ENCODE assay signal across 8 mouse cellular contexts in genomic region chr8:71465733-71466132, GRCm38 (mm10). TPM values are rescaled to one million over a fixed set of nuclear protein-coding genes. Genes with fewer than 3 reads are reported as not detected.
DNase-seq lines count a peak whose midpoint lies in the region; ATAC-seq lines count a peak whose summit lies in the region.

No protein-coding gene starts in this region.

- H3K27me3 ChIP-seq in heart, embryonic 15.5 days: no peaks in the 10 kb centered on the region; the same call in 1 of the 2 replicates
- no peaks in the 10 kb centered on the region for H3K27me3 ChIP-seq in embryonic facial prominence, embryonic 11.5 days (ENCODE audit: control insufficient read depth, insufficient read depth, low read length)
- H3K27me3 ChIP-seq in hindbrain, embryonic 12.5 days: no peaks in the 10 kb centered on the region
- no peaks in the 10 kb centered on the region for H3K27me3 ChIP-seq in midbrain, embryonic 12.5 days

- peak overlapping the region; percentile 89 for H3K4me3 ChIP-seq in heart, embryonic 15.5 days
- H3K4me3 ChIP-seq in embryonic facial prominence, embryonic 11.5 days (ENCODE audit: low read depth, low read length): peak overlapping the region; percentile 62
- peak overlapping the region; percentile 72 for H3K4me3 ChIP-seq in hindbrain, embryonic 12.5 days
- peak overlapping the region; percentile 84 for H3K4me3 ChIP-seq in midbrain, embryonic 12.5 days

- no peak for DNase-seq in heart, postnatal 36 days
- DNase-seq in embryonic facial prominence, embryonic 11.5 days (ENCODE audit: low spot score): no peak
- no peak for DNase-seq in MN1 (ENCODE audit: low spot score)
- DNase-seq in adrenal gland, adult (ENCODE audit: inconsistent age in 2 of 2, low spot score in 1 of 2): no peak
- no peak for DNase-seq in left cerebral cortex, adult 11 months (ENCODE audit: low spot score)

- no peak for ATAC-seq in heart, embryonic 15.5 days (replicated peaks; ENCODE audit: insufficient number of reproducible peaks, insufficient read depth, low FRiP score, low read depth)
- no peak for ATAC-seq in embryonic facial prominence, embryonic 11.5 days (replicated peaks; ENCODE audit: insufficient number of reproducible peaks, low FRiP score, low TSS enrichment, low read depth)
- no peak for ATAC-seq in hindbrain, embryonic 12.5 days (ENCODE audit: low FRiP score)
- no peak for ATAC-seq in midbrain, embryonic 12.5 days (ENCODE audit: low FRiP score, low read depth)

- H3K9me3 ChIP-seq in heart, embryonic 15.5 days (replicated peaks): no peaks in the 10 kb centered on the region
- no peaks in the 10 kb centered on the region for H3K9me3 ChIP-seq in embryonic facial prominence, embryonic 11.5 days (replicated peaks; ENCODE audit: control insufficient read depth, low read length)
- no peaks in the 10 kb centered on the region for H3K9me3 ChIP-seq in hindbrain, embryonic 12.5 days (replicated peaks)
- H3K9me3 ChIP-seq in midbrain, embryonic 12.5 days: no peaks in the 10 kb centered on the region

- peaks cover 46% of the 10 kb centered on the region for H3K4me1 ChIP-seq in heart, embryonic 15.5 days (replicated peaks)
- peaks cover 14% of the 10 kb centered on the region for H3K4me1 ChIP-seq in embryonic facial prominence, embryonic 11.5 days (ENCODE audit: control insufficient read depth, insufficient read depth, low read length)
- peaks cover 49% of the 10 kb centered on the region for H3K4me1 ChIP-seq in hindbrain, embryonic 12.5 days
- H3K4me1 ChIP-seq in midbrain, embryonic 12.5 days: peaks cover 49% of the 10 kb centered on the region

- H3K27ac ChIP-seq in heart, embryonic 15.5 days: no peak overlapping the region
- H3K27ac ChIP-seq in embryonic facial prominence, embryonic 11.5 days (replicated peaks; ENCODE audit: low read depth, low read length): no peak overlapping the region
- H3K27ac ChIP-seq in hindbrain, embryonic 12.5 days: no peak overlapping the region
- no peak overlapping the region for H3K27ac ChIP-seq in midbrain, embryonic 12.5 days (replicated peaks)

- WGBS in heart, embryonic 15.5 days: 65% methylated on average over 8 of the region's 8 CpGs
- 82% methylated on average over 8 of the region's 8 CpGs for WGBS in embryonic facial prominence, embryonic 11.5 days
- WGBS in hindbrain, embryonic 12.5 days: 86% methylated on average over 8 of the region's 8 CpGs
- 84% methylated on average over 8 of the region's 8 CpGs for WGBS in midbrain, embryonic 12.5 days

- H3K36me3 ChIP-seq in heart, embryonic 15.5 days: peaks cover 11% of the 10 kb centered on the region; the same call in 1 of the 2 replicates
- no peaks in the 10 kb centered on the region for H3K36me3 ChIP-seq in embryonic facial prominence, embryonic 11.5 days (replicated peaks; ENCODE audit: control insufficient read depth, insufficient read depth, low read depth, low read length)
- peaks cover 10% of the 10 kb centered on the region; the same call in 1 of the 2 replicates for H3K36me3 ChIP-seq in hindbrain, embryonic 12.5 days
- peaks cover 15% of the 10 kb centered on the region for H3K36me3 ChIP-seq in midbrain, embryonic 12.5 days

- intact Hi-C loops in heart, postnatal 36 days (cut with DNase I): no loop called here

- H3K4me2 ChIP-seq in heart, embryonic 15.5 days: peak overlapping the region; percentile 86
- H3K4me2 ChIP-seq in embryonic facial prominence, embryonic 11.5 days (ENCODE audit: low read depth, low read length): peak overlapping the region; percentile 76
- peak overlapping the region; percentile 77 for H3K4me2 ChIP-seq in hindbrain, embryonic 12.5 days (replicated peaks)
- peak overlapping the region; percentile 86 for H3K4me2 ChIP-seq in midbrain, embryonic 12.5 days (replicated peaks)

- H3K9ac ChIP-seq in heart, embryonic 15.5 days: peak overlapping the region; percentile 65; the same call in 1 of the 2 replicates
- no peak overlapping the region; the same call in 1 of the 2 replicates for H3K9ac ChIP-seq in embryonic facial prominence, embryonic 11.5 days (replicated peaks; ENCODE audit: low read length)
- H3K9ac ChIP-seq in hindbrain, embryonic 12.5 days: peak overlapping the region; percentile 75
- H3K9ac ChIP-seq in midbrain, embryonic 12.5 days (replicated peaks): no peak overlapping the region

RNA-seq across cellular contexts. Expression of gene Mrpl34, which starts 1.0 kb away (rescaled TPM):
- polyA plus RNA-seq in heart, embryonic 15.5 days (2015; fragmentation: Nextera tagmentation; extraction: Ambion mirVana): 149 and 188 TPM in 2 replicates
- 100 to 1,000 TPM; 117 to 129 TPM for total RNA-seq in heart, postnatal 36 days (2021)
- 180 and 185 TPM in 2 replicates for polyA plus RNA-seq in embryonic facial prominence, embryonic 11.5 days (2014; fragmentation: Nextera tagmentation; extraction: Ambion mirVana)
- polyA plus RNA-seq in hindbrain, embryonic 12.5 days (2016; fragmentation: Nextera tagmentation; extraction: Ambion mirVana): 194 and 214 TPM in 2 replicates
- polyA plus RNA-seq in midbrain, embryonic 12.5 days (2016; fragmentation: Nextera tagmentation; extraction: Ambion mirVana): 235 and 245 TPM in 2 replicates

RNA-seq across cellular contexts. Expression of gene Abhd8, which starts 2.3 kb away (rescaled TPM):
- 34.6 and 45.0 TPM in 2 replicates for polyA plus RNA-seq in heart, embryonic 15.5 days (2015; fragmentation: Nextera tagmentation; extraction: Ambion mirVana)
- 10 to 100 TPM; 26.2 to 29.9 TPM for total RNA-seq in heart, postnatal 36 days (2021)
- 30.1 and 37.4 TPM in 2 replicates for polyA plus RNA-seq in embryonic facial prominence, embryonic 11.5 days (2014; fragmentation: Nextera tagmentation; extraction: Ambion mirVana)
- 107 and 108 TPM in 2 replicates for polyA plus RNA-seq in hindbrain, embryonic 12.5 days (2016; fragmentation: Nextera tagmentation; extraction: Ambion mirVana)
- polyA plus RNA-seq in midbrain, embryonic 12.5 days (2016; fragmentation: Nextera tagmentation; extraction: Ambion mirVana): 109 and 111 TPM in 2 replicates

RNA-seq across cellular contexts. Expression of gene Dda1, which starts 3.3 kb away (rescaled TPM):
- polyA plus RNA-seq in heart, embryonic 15.5 days (2015; fragmentation: Nextera tagmentation; extraction: Ambion mirVana): 68.4 and 84.1 TPM in 2 replicates
- total RNA-seq in heart, postnatal 36 days (2021): 10 to 100 TPM; 32.1 to 32.3 TPM
- 105 and 115 TPM in 2 replicates for polyA plus RNA-seq in embryonic facial prominence, embryonic 11.5 days (2014; fragmentation: Nextera tagmentation; extraction: Ambion mirVana)
- polyA plus RNA-seq in hindbrain, embryonic 12.5 days (2016; fragmentation: Nextera tagmentation; extraction: Ambion mirVana): 155 and 161 TPM in 2 replicates
- 145 and 152 TPM in 2 replicates for polyA plus RNA-seq in midbrain, embryonic 12.5 days (2016; fragmentation: Nextera tagmentation; extraction: Ambion mirVana)

RNA-seq across cellular contexts. Expression of gene Ano8, which starts 20.0 kb away (rescaled TPM):
- polyA plus RNA-seq in heart, embryonic 15.5 days (2015; fragmentation: Nextera tagmentation; extraction: Ambion mirVana): 0.81 and 1.9 TPM in 2 replicates
- 10 to 100 TPM; 18.1 to 18.6 TPM for total RNA-seq in heart, postnatal 36 days (2021)
- polyA plus RNA-seq in embryonic facial prominence, embryonic 11.5 days (2014; fragmentation: Nextera tagmentation; extraction: Ambion mirVana): 3.1 and 3.2 TPM in 2 replicates
- 18.0 and 19.6 TPM in 2 replicates for polyA plus RNA-seq in hindbrain, embryonic 12.5 days (2016; fragmentation: Nextera tagmentation; extraction: Ambion mirVana)
- polyA plus RNA-seq in midbrain, embryonic 12.5 days (2016; fragmentation: Nextera tagmentation; extraction: Ambion mirVana): 14.2 and 18.7 TPM in 2 replicates

RNA-seq across cellular contexts. Expression of gene Gtpbp3, which starts 22.2 kb away (rescaled TPM):
- polyA plus RNA-seq in heart, embryonic 15.5 days (2015; fragmentation: Nextera tagmentation; extraction: Ambion mirVana): 10.5 and 11.8 TPM in 2 replicates
- 10 to 100 TPM; 15.8 to 20.2 TPM for total RNA-seq in heart, postnatal 36 days (2021)
- 4.8 and 5.4 TPM in 2 replicates for polyA plus RNA-seq in embryonic facial prominence, embryonic 11.5 days (2014; fragmentation: Nextera tagmentation; extraction: Ambion mirVana)
- polyA plus RNA-seq in hindbrain, embryonic 12.5 days (2016; fragmentation: Nextera tagmentation; extraction: Ambion mirVana): 15.3 and 16.5 TPM in 2 replicates
- 15.5 and 18.3 TPM in 2 replicates for polyA plus RNA-seq in midbrain, embryonic 12.5 days (2016; fragmentation: Nextera tagmentation; extraction: Ambion mirVana)

Comparison
In these comparisons a context has a peak if more than half of its experiments do, and no peak if none do; other contexts are left out.
1. H3K9ac ChIP-seq: peak in heart, embryonic 15.5 days (single experiment) and hindbrain, embryonic 12.5 days (single experiment); none in embryonic facial prominence, embryonic 11.5 days (single experiment) and midbrain, embryonic 12.5 days (single experiment).
2. Peak in every context shown above with its lines, with median percentiles within 50 percentile points of each other: H3K4me2 ChIP-seq and H3K4me3 ChIP-seq.